Mouse (Mus musculus) cerebellum, adult 11 months (tissue): ENCODE results near the gene Ccl22.

ENCODE experiments used
- DNase-seq: peaks from one replicate; pipeline ENCODE4 v3.0.0; 2022

Ccl22 gene

GRCm38 (mm10) chr8:94735426-94736094 lies 9.8 kb upstream of the Ccl22 start:
- DNase-seq, result no peak

GRCm38 (mm10) chr8:94739829-94740228 lies 5.6 kb upstream of the Ccl22 start:
- no peak for DNase-seq

GRCm38 (mm10) chr8:94740591-94740990 lies 4.8 kb upstream of the Ccl22 start:
- no peak for DNase-seq

- no peak for DNase-seq
These were observed 3.7 kb upstream of the Ccl22 start for GRCm38 (mm10) chr8:94741726-94742125.

- DNase-seq, result no peak
These were observed 906 bp upstream of the Ccl22 start for GRCm38 (mm10) chr8:94744484-94744883.

- DNase-seq, result no peak
These were observed 418 bp upstream of the Ccl22 start for GRCm38 (mm10) chr8:94744972-94745371.

- no peak for DNase-seq
These were observed 1.4 kb downstream of the Ccl22 start for GRCm38 (mm10) chr8:94746832-94747231.

GRCm38 (mm10) chr8:94748363-94748762 lies 3.0 kb downstream of the Ccl22 start:
- no peak for DNase-seq

- no peak for DNase-seq
These were observed 4.6 kb downstream of the Ccl22 start for GRCm38 (mm10) chr8:94749942-94750341.

GRCm38 (mm10) chr8:94751023-94751849 lies 5.8 kb downstream of the Ccl22 start:
- DNase-seq, result no peak

- no peak for DNase-seq
These were observed 8.6 kb downstream of the Ccl22 start for GRCm38 (mm10) chr8:94754006-94754405.

- no peak for DNase-seq
These were observed 9.1 kb downstream of the Ccl22 start for GRCm38 (mm10) chr8:94754486-94754885.

GRCm38 (mm10) chr8:94767035-94767434 lies 21.6 kb downstream of the Ccl22 start:
- no peak for DNase-seq

- peak; percentile 31 for DNase-seq
These were observed 25.6 kb downstream of the Ccl22 start for GRCm38 (mm10) chr8:94770945-94771344.

GRCm38 (mm10) chr8:94771941-94772670 lies 26.7 kb downstream of the Ccl22 start, which contains the start of gene Cx3cl1:
Gene Cx3cl1 (plus strand): TSS chr8:94772009.
- DNase-seq, result peak; percentile 76

GRCm38 (mm10) chr8:94773048-94773447 lies 27.7 kb downstream of the Ccl22 start:
- no peak for DNase-seq

GRCm38 (mm10) chr8:94773700-94774171 lies 28.3 kb downstream of the Ccl22 start:
- peak; percentile 24 for DNase-seq

GRCm38 (mm10) chr8:94774601-94775000 lies 29.2 kb downstream of the Ccl22 start:
- DNase-seq, result no peak

- DNase-seq, result no peak
These were observed 31.0 kb downstream of the Ccl22 start for GRCm38 (mm10) chr8:94776346-94776745.

- DNase-seq, result no peak
These were observed 32.6 kb downstream of the Ccl22 start for GRCm38 (mm10) chr8:94778036-94778435.

GRCm38 (mm10) chr8:94778473-94778872 lies 33.1 kb downstream of the Ccl22 start:
- DNase-seq, result no peak

- no peak for DNase-seq
These were observed 33.6 kb downstream of the Ccl22 start for GRCm38 (mm10) chr8:94778895-94779533.
